Mouse (Mus musculus) induced T-regulatory cell, adult 2 months (primary cell): Measurements from ENCODE around the gene Glmp.
"Not testable (repeated sequence)": the region's sequence is repeated elsewhere in the genome, so short reads cannot be mapped to it uniquely, and the experiment has no call there.

Experiments used
- DNase-seq: peaks from one replicate; pipeline ENCODE4 v3.0.0-alpha.2; 2012; ENCODE audit warnings: low read depth

Gene Glmp

GRCm38 (mm10) chr3:88376644-88377043 lies 51.8 kb downstream of the Glmp start:
- not testable (repeated sequence) for DNase-seq

GRCm38 (mm10) chr3:88378599-88378998 lies 53.8 kb downstream of the Glmp start, which contains the start of gene Bglap2:
Bglap2 (minus strand) TSS chr3:88378699.
- not testable (repeated sequence) for DNase-seq
